Mouse (Mus musculus) kidney, postnatal 0 days (tissue): Measurements from ENCODE around the gene Rab1b. TPM values are rescaled to one million over a fixed set of nuclear protein-coding genes. Genes with fewer than 3 reads are reported as not detected.

Experiments
- ATAC-seq: fragments of 200-750 bp; cut with Nextera tagmentation; replicated peaks from 2 replicates; pipeline ENCODE4 v1.8.0; 2017; ENCODE audit warnings: low read depth, moderate number of reproducible peaks, moderate TSS enrichment, moderate library complexity; ENCODE audit not compliant: low FRiP score
- DNase-seq: peaks from one replicate; pipeline ENCODE4 v3.0.0-alpha.2; 2016; ENCODE audit warnings: low spot score
- H3K27ac ChIP-seq: fragments of 300-500 bp; sonication (generic); 2 replicates; pipeline ENCODE4 v1.5.1; 2014; ENCODE audit warnings: mild to moderate bottlenecking
- H3K27me3 ChIP-seq: fragments of 300-500 bp; sonication (generic); 2 replicates; pipeline ENCODE4 v1.6.1; 2014; ENCODE audit warnings: low read length, mixed read lengths; ENCODE audit not compliant: insufficient read depth
- H3K36me3 ChIP-seq: fragments of 300-500 bp; sonication (generic); 2 replicates; pipeline ENCODE4 v1.6.1; 2014; ENCODE audit warnings: low read length, mixed read lengths; ENCODE audit not compliant: insufficient read depth
- H3K4me1 ChIP-seq: fragments of 300-500 bp; sonication (generic); replicated peaks from 2 replicates; pipeline ENCODE4 v1.6.1; 2014; ENCODE audit warnings: antibody characterized with exemption, low read length, mixed read lengths; ENCODE audit not compliant: insufficient read depth
- H3K4me2 ChIP-seq: fragments of 300-500 bp; sonication (generic); 2 replicates; pipeline ENCODE4 v1.6.1; 2014; ENCODE audit warnings: mild to moderate bottlenecking, low read length, moderate library complexity, mixed read lengths
- H3K4me3 ChIP-seq: fragments of 300-500 bp; sonication (generic); replicated peaks from 2 replicates; pipeline ENCODE4 v1.5.1; 2014; ENCODE audit warnings: low read depth, low read length
- H3K9ac ChIP-seq: fragments of 300-500 bp; sonication (generic); 2 replicates; pipeline ENCODE4 v1.6.1; 2014; ENCODE audit warnings: low read depth, low read length
- H3K9me3 ChIP-seq: fragments of 300-500 bp; sonication (generic); replicated peaks from 2 replicates; pipeline ENCODE4 v1.6.1; 2016; ENCODE audit warnings: low read length, inconsistent platforms, mixed read lengths
- CTCF ChIP-seq: IDR thresholded peaks from 2 replicates; pipeline ENCODE4 v1.5.1; 2016; ENCODE audit warnings: antibody characterized with exemption, low read depth, mild to moderate bottlenecking, moderate library complexity
- WGBS: fragments of 180-500 bp; shearing (Covaris S2); extraction: QIAGEN DNeasy Blood & Tissue Kit; methylation state at CpG from one replicate; pipeline ENCODE4 v1.1.7; 2014; 5-methylcytosine and 5-hydroxymethylcytosine counted together
- polyA plus RNA-seq: library from polyadenylated mRNA; unstranded; fragments of >200 nt; fragmentation: Nextera tagmentation; extraction: Ambion mirVana; gene quantifications from 2 replicates; pipeline ENCODE4 v1.2.1, GENCODE M21; 2015

Gene Rab1b
- polyA plus RNA-seq, 1 experiment from 2014 or later, result 270 TPM

- Histone ChIP-seq H3K27me3 (no peaks in the 10 kb centered on the region), H3K9ac (no peak overlapping the region), H3K4me2 (no peak overlapping the region), H3K9me3 (no peaks in the 10 kb centered on the region), H3K4me3 (no peak overlapping the region), H3K36me3 (no peaks in the 10 kb centered on the region), H3K4me1 (peaks cover 35% of the 10 kb centered on the region), H3K27ac (no peak overlapping the region)
- WGBS, result 88% methylated on average over 5 of the region's 5 CpGs
- DNase-seq (no peak), ATAC-seq (no peak)
- TF ChIP-seq CTCF, result no peak
Observed at GRCm38 (mm10) chr19:5062041-5062440, 44.8 kb downstream of the Rab1b start.

- Histone ChIP-seq H3K4me3 (no peak overlapping the region), H3K36me3 (no peaks in the 10 kb centered on the region), H3K27me3 (no peaks in the 10 kb centered on the region), H3K4me1 (peaks cover 32% of the 10 kb centered on the region), H3K4me2 (no peak overlapping the region), H3K9ac (no peak overlapping the region), H3K9me3 (no peaks in the 10 kb centered on the region), H3K27ac (peak overlapping the region; percentile 8)
- WGBS, result 35% methylated on average over 5 of the region's 5 CpGs
- TF ChIP-seq CTCF, result no peak
- ATAC-seq, result no peak
- DNase-seq, result no peak
Observed at GRCm38 (mm10) chr19:5060365-5061330, 46.2 kb downstream of the Rab1b start.

- no peaks in the 10 kb centered on the region for H3K9me3 ChIP-seq
- peak; percentile 53 for DNase-seq
- H3K9ac ChIP-seq, result peak overlapping the region; percentile 10; the same call in 1 of the 2 replicates
- H3K27ac ChIP-seq, result peak overlapping the region; percentile 77
- ATAC-seq, result peak; percentile 31; the same call in 1 of the 2 replicates
- H3K36me3 ChIP-seq, result no peaks in the 10 kb centered on the region
- H3K4me3 ChIP-seq, result no peak overlapping the region
- peak overlapping the region; percentile 4; the same call in 1 of the 2 replicates for H3K4me2 ChIP-seq
- no peaks in the 10 kb centered on the region for H3K27me3 ChIP-seq
- 12% methylated on average over 10 of the region's 10 CpGs for WGBS
- TF ChIP-seq CTCF, result peak; percentile 13; the same call in 1 of the 2 replicates
- peaks cover 30% of the 10 kb centered on the region for H3K4me1 ChIP-seq
Observed at GRCm38 (mm10) chr19:5058801-5059771, 47.8 kb downstream of the Rab1b start.

- Histone ChIP-seq H3K4me2 (no peak overlapping the region), H3K4me1 (peaks cover 30% of the 10 kb centered on the region), H3K36me3 (no peaks in the 10 kb centered on the region), H3K4me3 (no peak overlapping the region), H3K27me3 (no peaks in the 10 kb centered on the region), H3K9ac (no peak overlapping the region), H3K27ac (peak overlapping the region; percentile 77), H3K9me3 (no peaks in the 10 kb centered on the region)
- no peak for TF ChIP-seq CTCF
- WGBS, result 26% methylated on average over 16 of the region's 16 CpGs
- DNase-seq (no peak), ATAC-seq (no peak)
Observed at GRCm38 (mm10) chr19:5057876-5058775, 48.7 kb downstream of the Rab1b start.

- H3K27ac ChIP-seq, result no peak overlapping the region
Observed at GRCm38 (mm10) chr19:5056251-5056650, 50.6 kb downstream of the Rab1b start.

More at GRCm38 (mm10) chr19:5056251-5056650, 50.6 kb downstream of the Rab1b start:
- Histone ChIP-seq H3K9me3 (no peaks in the 10 kb centered on the region), H3K4me3 (no peak overlapping the region), H3K27me3 (no peaks in the 10 kb centered on the region), H3K4me2 (no peak overlapping the region), H3K4me1 (peaks cover 37% of the 10 kb centered on the region), H3K9ac (no peak overlapping the region), H3K36me3 (no peaks in the 10 kb centered on the region)
- peak; percentile 76 for TF ChIP-seq CTCF
- ATAC-seq (peak; percentile 17; the same call in 1 of the 2 replicates), DNase-seq (peak; percentile 83)
- WGBS, result 9% methylated on average over 6 of the region's 6 CpGs
